ENCODE assay signal across 8 mouse cellular contexts in genomic region chr11:75486601-75487285, GRCm38 (mm10). TPM values are rescaled to one million over a fixed set of nuclear protein-coding genes. Genes with fewer than 3 reads are reported as not detected.
DNase-seq lines count a peak whose midpoint lies in the region; ATAC-seq and TF ChIP-seq lines count a peak whose summit lies in the region.

Gene Prpf8 (plus strand): TSS chr11:75486816.

- peak within 1 kb of the TSS; percentile 78 for H3K4me2 ChIP-seq in embryonic facial prominence, embryonic 14.5 days (ENCODE audit: low read depth, low read length)
- peak within 1 kb of the TSS; percentile 71 for H3K4me2 ChIP-seq in limb, embryonic 14.5 days (replicated peaks; ENCODE audit: low read depth, low read length, severe bottlenecking)
- H3K4me2 ChIP-seq in midbrain, postnatal 0 days (ENCODE audit: low read depth, low read length, poor library complexity, severe bottlenecking): peak within 1 kb of the TSS; percentile 89

- 0 out of 2 replicates have a peak, but pooled peaks have one; percentile 57 for TF ChIP-seq POLR2A in limb, embryonic 14.5 days (IDR thresholded peaks at IDR 0.05; ENCODE audit: borderline replicate concordance, extremely low read depth, insufficient read depth, insufficient read length)

- H3K9me3 ChIP-seq in embryonic facial prominence, embryonic 14.5 days (ENCODE audit: control insufficient read depth, low read length): no peaks in the 10 kb centered on the region
- H3K9me3 ChIP-seq in limb, embryonic 14.5 days (ENCODE audit: control insufficient read depth, low read length): no peaks in the 10 kb centered on the region
- no peaks in the 10 kb centered on the region for H3K9me3 ChIP-seq in midbrain, postnatal 0 days (ENCODE audit: low read length)

- under 1% methylated on average over 51 of the region's 52 CpGs for WGBS in embryonic facial prominence, embryonic 14.5 days
- under 1% methylated on average over 48 of the region's 52 CpGs for WGBS in limb, embryonic 14.5 days
- WGBS in midbrain, postnatal 0 days: under 1% methylated on average over 52 of the region's 52 CpGs

- no peaks in the 10 kb centered on the region for H3K27me3 ChIP-seq in embryonic facial prominence, embryonic 14.5 days (replicated peaks; ENCODE audit: control insufficient read depth, insufficient read depth, low read length)
- no peaks in the 10 kb centered on the region for H3K27me3 ChIP-seq in limb, embryonic 14.5 days (ENCODE audit: control insufficient read depth, insufficient read depth, low read length)
- H3K27me3 ChIP-seq in midbrain, postnatal 0 days (ENCODE audit: insufficient read depth, low read length): no peaks in the 10 kb centered on the region

- peak within 1 kb of the TSS; percentile 95 for H3K4me3 ChIP-seq in embryonic facial prominence, embryonic 14.5 days (ENCODE audit: low read depth, low read length)
- peak within 1 kb of the TSS; percentile 88 for H3K4me3 ChIP-seq in limb, embryonic 14.5 days (replicated peaks; ENCODE audit: low read length)
- H3K4me3 ChIP-seq in midbrain, postnatal 0 days (ENCODE audit: low read depth, low read length): peak within 1 kb of the TSS; percentile 99

- TF ChIP-seq CTCF in midbrain, postnatal 0 days (IDR thresholded peaks at IDR 0.05): no peak

- ATAC-seq in embryonic facial prominence, embryonic 14.5 days (ENCODE audit: low read depth): peak; percentile 100
- peak; percentile 100 for ATAC-seq in limb, embryonic 14.5 days (ENCODE audit: low FRiP score, low read depth)
- peak; percentile 100 for ATAC-seq in midbrain, postnatal 0 days (ENCODE audit: low FRiP score)

- H3K27ac ChIP-seq in embryonic facial prominence, embryonic 14.5 days (replicated peaks; ENCODE audit: low read depth, low read length): peak within 1 kb of the TSS; percentile 83
- H3K27ac ChIP-seq in limb, embryonic 14.5 days (replicated peaks; ENCODE audit: low read depth, low read length): peak within 1 kb of the TSS; percentile 76
- H3K27ac ChIP-seq in midbrain, postnatal 0 days (ENCODE audit: low read depth, low read length): peak within 1 kb of the TSS; percentile 85

- H3K9ac ChIP-seq in embryonic facial prominence, embryonic 14.5 days (ENCODE audit: low read depth, low read length): peak within 1 kb of the TSS; percentile 97
- H3K9ac ChIP-seq in limb, embryonic 14.5 days (ENCODE audit: low read depth, low read length, severe bottlenecking): peak within 1 kb of the TSS; percentile 97
- peak within 1 kb of the TSS; percentile 96 for H3K9ac ChIP-seq in midbrain, postnatal 0 days (replicated peaks; ENCODE audit: low read length, poor library complexity, severe bottlenecking)

- H3K36me3 ChIP-seq in embryonic facial prominence, embryonic 14.5 days (ENCODE audit: control insufficient read depth, insufficient read depth, low read length): peaks cover 31% of the 10 kb centered on the region
- H3K36me3 ChIP-seq in limb, embryonic 14.5 days (ENCODE audit: control insufficient read depth, insufficient read depth, low read length): peaks cover 37% of the 10 kb centered on the region
- peaks cover 25% of the 10 kb centered on the region for H3K36me3 ChIP-seq in midbrain, postnatal 0 days (ENCODE audit: insufficient read depth, low read length)

- H3K4me1 ChIP-seq in embryonic facial prominence, embryonic 14.5 days (ENCODE audit: control insufficient read depth, insufficient read depth, low read length): peaks cover 7% of the 10 kb centered on the region
- H3K4me1 ChIP-seq in limb, embryonic 14.5 days (ENCODE audit: control insufficient read depth, insufficient read depth, low read length): peaks cover 7% of the 10 kb centered on the region
- H3K4me1 ChIP-seq in midbrain, postnatal 0 days (ENCODE audit: insufficient read depth, low read length): peaks cover 8% of the 10 kb centered on the region; the same call in 1 of the 2 replicates

- peak; percentile 97 for DNase-seq in 3T3-L1 (ENCODE audit: low read depth, low spot score)
- DNase-seq in adrenal gland, postnatal 4 days (ENCODE audit: low spot score in 2 of 2): peak; percentile 87 to 90
- DNase-seq in embryonic facial prominence, embryonic 14.5 days (ENCODE audit: low spot score): peak; percentile 99
- peak; percentile 99 for DNase-seq in heart, adult 8-10 months (ENCODE audit: low spot score)
- DNase-seq in kidney, adult 9 months: peak; percentile 99
- DNase-seq in limb, embryonic 14.5 days (ENCODE audit: low spot score): peak; percentile 97
- peak; percentile 99 for DNase-seq in midbrain, postnatal 0 days (ENCODE audit: low spot score)
- peak; percentile 95 for DNase-seq in spleen, postnatal 14 days (ENCODE audit: low spot score in 2 of 2)

RNA-seq across cellular contexts. Expression of gene Prpf8, which starts in this region (rescaled TPM):
- total RNA-seq in adrenal gland, postnatal 4 days (2021): 100 to 1,000 TPM; 142 to 156 TPM
- 76.6 and 83.5 TPM in 2 replicates for polyA plus RNA-seq in embryonic facial prominence, embryonic 14.5 days (2014; fragmentation: Nextera tagmentation; extraction: Ambion mirVana)
- 10 to 100 TPM; 92.4 to 99.5 (median 94.6) TPM for total RNA-seq in heart, adult 8-10 months (2022)
- polyA plus RNA-seq in limb, embryonic 14.5 days (2012; rRNA removed): 123 and 136 TPM in 2 replicates
- polyA plus RNA-seq in limb, embryonic 14.5 days (2014; fragmentation: Nextera tagmentation; extraction: Ambion mirVana): 85.9 and 92.5 TPM in 2 replicates
- 121 and 129 TPM in 2 replicates for total RNA-seq in midbrain, postnatal 0 days (2014; rRNA removed)
- polyA plus RNA-seq in midbrain, postnatal 0 days (2015; fragmentation: Nextera tagmentation; extraction: Ambion mirVana): 25.7 and 27.6 TPM in 2 replicates

Comparison
In these comparisons a context has a peak if more than half of its experiments do, and no peak if none do; other contexts are left out.
1. Peak in every context shown above with its lines: DNase-seq, ATAC-seq, H3K4me3 ChIP-seq and H3K27ac ChIP-seq.